Mouse (Mus musculus): ENCODE results near the gene Wiz. TPM values are rescaled to one million over a fixed set of nuclear protein-coding genes. Genes with fewer than 3 reads are reported as not detected.

Gene Wiz
- polyA plus RNA-seq, 1 experiment from 2014 or later: 16.2 TPM

DNA sequence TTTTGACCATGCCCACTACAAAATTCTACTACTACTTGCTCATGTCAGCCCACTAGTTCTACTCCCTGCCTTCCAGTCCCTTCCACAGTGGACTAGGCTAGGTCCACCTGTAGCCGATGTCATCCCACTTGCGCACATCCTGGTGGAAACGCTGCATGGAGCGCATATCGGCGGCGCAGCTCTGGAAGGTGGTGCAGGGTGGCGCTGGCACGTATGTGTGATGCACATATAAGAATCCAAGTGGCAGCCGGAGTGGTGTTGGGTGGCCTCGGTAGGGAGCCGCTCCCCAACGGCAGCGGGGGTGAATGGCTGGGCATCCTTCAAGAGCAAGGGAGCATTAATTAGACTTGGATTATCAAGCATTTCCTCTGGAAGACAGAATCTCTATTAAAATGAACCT is 27.5 kb upstream of the Wiz start:
- Histone ChIP-seq H3K27me3 (ENCODE audit: control insufficient read depth, insufficient read depth, low read length) (peaks cover 26% of the 10 kb centered on the region), H3K27ac (ENCODE audit: low read depth, low read length) (no peak overlapping the region), H3K9ac (ENCODE audit: low read depth, low read length) (no peak overlapping the region), H3K4me3 (ENCODE audit: low read depth, low read length) (no peak overlapping the region), H3K36me3 (ENCODE audit: control insufficient read depth, insufficient read depth, low read length) (no peaks in the 10 kb centered on the region), H3K9me3 (replicated peaks; ENCODE audit: control insufficient read depth, low read length) (no peaks in the 10 kb centered on the region), H3K4me2 (no peak overlapping the region), H3K4me1 (ENCODE audit: control insufficient read depth, insufficient read depth, low read length) (no peaks in the 10 kb centered on the region)
- WGBS (ENCODE audit: insufficient replicate concordance): 86% methylated on average over 14 of the region's 14 CpGs
- no peak for ATAC-seq (replicated peaks; ENCODE audit: insufficient number of reproducible peaks, low FRiP score, low TSS enrichment)

DNA sequence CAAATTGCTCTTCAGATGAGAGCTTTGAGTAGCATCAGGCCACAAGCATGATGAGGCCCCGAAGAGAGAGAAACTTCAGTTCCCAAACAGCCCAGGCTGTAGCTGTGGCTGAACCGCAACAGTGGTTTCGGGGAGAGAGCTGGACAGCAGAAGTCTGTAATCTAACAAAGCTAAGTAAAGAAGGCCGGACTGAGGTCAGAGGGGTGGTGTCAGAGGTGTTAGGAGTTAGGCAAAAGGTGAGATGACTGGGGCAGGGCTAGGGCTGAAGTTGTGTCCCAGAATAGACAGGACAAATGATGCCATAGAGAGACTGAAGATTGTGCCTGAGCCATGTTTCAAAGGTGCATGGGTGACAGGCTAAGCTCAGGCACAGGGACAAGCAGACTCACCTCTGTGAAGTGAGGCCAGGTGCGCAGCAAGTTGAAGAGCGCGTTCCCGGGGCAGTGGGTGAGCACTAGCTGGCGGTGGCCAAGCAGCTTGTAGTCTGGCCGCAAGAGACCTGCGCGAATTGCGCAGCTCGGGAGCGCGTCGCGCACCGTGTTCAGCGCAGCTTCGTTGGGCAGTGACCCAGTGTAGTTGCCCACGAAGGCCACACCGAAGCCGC is 26.3 kb upstream of the Wiz start:
- ATAC-seq (replicated peaks; ENCODE audit: insufficient number of reproducible peaks, low FRiP score, low TSS enrichment): no peak
- Histone ChIP-seq H3K4me2 (peak overlapping the region; percentile 43), H3K4me3 (ENCODE audit: low read depth, low read length) (no peak overlapping the region), H3K27me3 (ENCODE audit: control insufficient read depth, insufficient read depth, low read length) (peaks cover 26% of the 10 kb centered on the region), H3K27ac (ENCODE audit: low read depth, low read length) (no peak overlapping the region), H3K4me1 (ENCODE audit: control insufficient read depth, insufficient read depth, low read length) (no peaks in the 10 kb centered on the region), H3K9ac (ENCODE audit: low read depth, low read length) (no peak overlapping the region), H3K36me3 (ENCODE audit: control insufficient read depth, insufficient read depth, low read length) (no peaks in the 10 kb centered on the region), H3K9me3 (replicated peaks; ENCODE audit: control insufficient read depth, low read length) (no peaks in the 10 kb centered on the region)
- 24% methylated on average over 24 of the region's 24 CpGs for WGBS (ENCODE audit: insufficient replicate concordance)

DNA sequence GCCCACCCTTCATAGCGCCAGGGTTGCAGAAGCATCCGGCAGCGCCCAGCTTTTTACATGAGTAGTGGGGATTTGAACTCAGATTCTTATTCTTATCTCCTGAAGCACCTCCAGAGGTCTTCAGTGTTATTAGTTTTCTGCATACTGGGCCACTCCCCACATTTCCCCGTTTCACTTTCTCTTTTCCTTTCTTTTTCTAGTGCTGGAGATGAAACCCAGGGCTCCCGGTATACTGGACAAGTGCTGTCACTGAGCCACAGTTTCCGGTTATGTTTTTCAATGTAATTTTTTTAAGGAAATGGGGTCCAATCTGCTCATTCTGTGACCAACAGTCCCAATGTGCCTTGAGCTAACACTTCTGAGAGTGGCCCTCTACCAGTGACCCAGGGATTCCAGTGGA is 22.7 kb upstream of the Wiz start:
- H3K9ac ChIP-seq (ENCODE audit: low read depth, low read length): no peak overlapping the region
- no peak overlapping the region for H3K27ac ChIP-seq (ENCODE audit: low read depth, low read length)
- ATAC-seq (replicated peaks; ENCODE audit: insufficient number of reproducible peaks, low FRiP score, low TSS enrichment): no peak
- WGBS (ENCODE audit: insufficient replicate concordance): 82% methylated on average over 6 of the region's 6 CpGs
- no peak overlapping the region for H3K4me3 ChIP-seq (ENCODE audit: low read depth, low read length)
- no peaks in the 10 kb centered on the region for H3K36me3 ChIP-seq (ENCODE audit: control insufficient read depth, insufficient read depth, low read length)
- H3K9me3 ChIP-seq (replicated peaks; ENCODE audit: control insufficient read depth, low read length): no peaks in the 10 kb centered on the region
- H3K27me3 ChIP-seq (ENCODE audit: control insufficient read depth, insufficient read depth, low read length): peaks cover 26% of the 10 kb centered on the region
- H3K4me2 ChIP-seq: no peak overlapping the region
- no peaks in the 10 kb centered on the region for H3K4me1 ChIP-seq (ENCODE audit: control insufficient read depth, insufficient read depth, low read length)

DNA sequence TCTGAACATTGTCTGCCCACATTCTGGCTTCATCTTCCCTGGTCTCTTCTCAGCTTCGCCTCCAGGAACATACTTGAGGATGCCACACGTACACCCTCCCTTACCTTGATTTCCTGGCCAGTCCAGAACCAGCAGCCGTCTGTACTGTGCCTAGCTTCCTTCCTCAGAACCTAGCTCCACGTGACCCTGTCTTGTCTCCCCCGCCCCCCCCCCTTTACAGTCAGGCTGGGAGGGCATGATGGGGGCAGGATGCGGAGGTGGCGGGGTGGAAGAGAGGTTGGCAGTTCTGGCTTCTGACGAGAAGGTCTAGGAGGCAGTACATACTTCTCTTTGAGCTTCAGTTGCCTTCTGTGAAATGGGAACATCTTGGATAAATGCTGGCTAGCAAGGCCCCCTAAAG is 14.2 kb upstream of the Wiz start, which contains the start of gene Rasal3:
Rasal3 (minus strand) TSS at position 167 of the 400 bp plus-strand sequence.
- ATAC-seq (replicated peaks; ENCODE audit: insufficient number of reproducible peaks, low FRiP score, low TSS enrichment): no peak
- Histone ChIP-seq H3K4me2 (no peak within 1 kb of the TSS), H3K27ac (ENCODE audit: low read depth, low read length) (no peak within 1 kb of the TSS), H3K36me3 (ENCODE audit: control insufficient read depth, insufficient read depth, low read length) (no peaks in the 10 kb centered on the region), H3K27me3 (ENCODE audit: control insufficient read depth, insufficient read depth, low read length) (peaks cover 13% of the 10 kb centered on the region), H3K4me1 (ENCODE audit: control insufficient read depth, insufficient read depth, low read length) (no peaks in the 10 kb centered on the region), H3K9me3 (replicated peaks; ENCODE audit: control insufficient read depth, low read length) (no peaks in the 10 kb centered on the region), H3K4me3 (ENCODE audit: low read depth, low read length) (no peak within 1 kb of the TSS), H3K9ac (ENCODE audit: low read depth, low read length) (no peak within 1 kb of the TSS)
- 72% methylated on average over 8 of the region's 8 CpGs for WGBS (ENCODE audit: insufficient replicate concordance)

DNA sequence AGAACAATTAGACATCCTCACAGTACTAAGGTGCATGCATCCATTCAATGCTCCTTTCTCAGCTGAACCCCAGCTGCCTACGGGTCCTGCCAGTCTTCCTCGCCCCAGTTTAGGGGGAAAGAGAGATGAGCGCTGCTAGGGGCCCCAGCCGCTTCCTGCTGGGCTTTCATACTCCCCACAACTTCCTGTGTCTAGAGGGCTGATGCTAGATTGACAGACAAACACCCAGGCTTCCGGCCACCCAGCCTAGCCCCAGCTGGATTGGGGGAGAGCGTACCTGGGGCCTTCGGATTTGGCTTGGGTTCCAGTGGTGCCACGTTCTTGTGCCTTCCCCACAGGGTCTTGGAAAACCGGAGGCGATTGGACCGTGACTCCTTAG is 13.5 kb upstream of the Wiz start:
- Histone ChIP-seq H3K4me2 (no peak overlapping the region), H3K9ac (ENCODE audit: low read depth, low read length) (no peak overlapping the region), H3K4me1 (ENCODE audit: control insufficient read depth, insufficient read depth, low read length) (no peaks in the 10 kb centered on the region), H3K9me3 (replicated peaks; ENCODE audit: control insufficient read depth, low read length) (no peaks in the 10 kb centered on the region), H3K36me3 (ENCODE audit: control insufficient read depth, insufficient read depth, low read length) (no peaks in the 10 kb centered on the region), H3K27ac (ENCODE audit: low read depth, low read length) (no peak overlapping the region), H3K27me3 (ENCODE audit: control insufficient read depth, insufficient read depth, low read length) (peaks cover 19% of the 10 kb centered on the region), H3K4me3 (ENCODE audit: low read depth, low read length) (no peak overlapping the region)
- ATAC-seq (replicated peaks; ENCODE audit: insufficient number of reproducible peaks, low FRiP score, low TSS enrichment): no peak
- WGBS (ENCODE audit: insufficient replicate concordance): 63% methylated on average over 11 of the region's 11 CpGs

DNA sequence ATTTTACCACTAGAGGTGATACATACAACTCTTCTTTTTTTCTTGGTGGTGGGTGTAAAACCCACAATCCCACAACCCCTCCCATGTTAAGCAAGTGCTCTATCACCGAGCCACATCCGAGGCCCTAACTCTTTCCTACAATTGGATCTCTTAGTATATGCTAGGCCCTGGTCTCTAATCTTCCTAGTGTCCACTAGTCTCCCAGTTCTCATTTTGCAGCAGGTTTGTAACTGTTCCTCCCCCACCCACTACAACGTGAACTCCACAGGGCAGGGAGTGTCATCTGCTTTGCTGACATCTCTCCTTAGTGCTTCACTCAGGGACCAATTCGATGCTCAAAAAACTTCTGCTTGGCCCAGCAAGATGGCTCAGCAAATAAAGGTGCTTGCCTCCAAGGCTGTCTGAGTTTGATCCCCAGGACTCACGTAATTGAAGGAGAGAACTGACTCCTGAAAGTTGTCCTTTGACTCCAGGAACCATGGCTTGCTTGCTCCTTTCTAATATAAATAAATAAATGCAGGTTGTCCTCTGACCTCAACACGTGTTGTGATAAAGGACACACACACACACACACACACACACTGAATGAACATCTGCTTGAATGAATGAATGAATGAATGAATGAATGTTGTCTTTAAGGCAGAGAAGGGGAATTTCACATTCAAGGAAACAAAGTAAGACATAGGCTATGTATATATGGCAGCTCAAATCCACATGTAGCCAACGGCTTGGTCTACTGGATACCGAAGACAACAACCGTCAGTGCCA is 13.0 kb upstream of the Wiz start:
- H3K27me3 ChIP-seq (ENCODE audit: control insufficient read depth, insufficient read depth, low read length): peaks cover 24% of the 10 kb centered on the region
- no peaks in the 10 kb centered on the region for H3K4me1 ChIP-seq (ENCODE audit: control insufficient read depth, insufficient read depth, low read length)
- H3K4me2 ChIP-seq: no peak overlapping the region
- no peaks in the 10 kb centered on the region for H3K36me3 ChIP-seq (ENCODE audit: control insufficient read depth, insufficient read depth, low read length)
- 76% methylated on average over 9 of the region's 9 CpGs for WGBS (ENCODE audit: insufficient replicate concordance)
- H3K9ac ChIP-seq (ENCODE audit: low read depth, low read length): no peak overlapping the region
- ATAC-seq (replicated peaks; ENCODE audit: insufficient number of reproducible peaks, low FRiP score, low TSS enrichment): no peak
- no peak overlapping the region for H3K27ac ChIP-seq (ENCODE audit: low read depth, low read length)
- H3K4me3 ChIP-seq (ENCODE audit: low read depth, low read length): no peak overlapping the region
- H3K9me3 ChIP-seq (replicated peaks; ENCODE audit: control insufficient read depth, low read length): no peaks in the 10 kb centered on the region

DNA sequence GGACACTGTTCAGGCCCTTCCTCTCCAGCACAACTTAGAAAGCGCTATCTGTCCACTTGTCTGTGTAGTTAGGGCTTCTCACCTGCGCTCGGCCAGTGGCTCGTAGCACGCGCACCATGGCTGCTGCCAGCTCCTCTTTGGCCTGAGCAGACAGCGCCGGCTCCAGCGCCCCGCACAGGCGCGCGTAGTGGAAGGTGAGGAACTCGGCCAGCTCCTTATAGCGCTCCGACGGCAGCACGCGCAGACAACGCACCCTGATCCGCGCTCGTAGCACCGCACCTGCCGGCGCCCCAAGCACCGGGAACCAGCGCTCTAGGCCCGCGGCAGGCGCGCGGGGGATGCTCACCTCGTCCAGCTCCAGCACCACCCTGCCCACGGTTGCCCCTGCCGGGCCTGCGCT is 7.0 kb upstream of the Wiz start:
- Histone ChIP-seq H3K4me1 (ENCODE audit: control insufficient read depth, insufficient read depth, low read length) (0 out of 2 replicates have a peak, but pooled peaks cover 3% of the 10 kb centered on the region), H3K27ac (ENCODE audit: low read depth, low read length) (no peak overlapping the region), H3K27me3 (ENCODE audit: control insufficient read depth, insufficient read depth, low read length) (peaks cover 76% of the 10 kb centered on the region), H3K9ac (ENCODE audit: low read depth, low read length) (no peak overlapping the region), H3K9me3 (replicated peaks; ENCODE audit: control insufficient read depth, low read length) (no peaks in the 10 kb centered on the region), H3K4me2 (peak overlapping the region; percentile 55), H3K4me3 (ENCODE audit: low read depth, low read length) (peak overlapping the region; percentile 18), H3K36me3 (ENCODE audit: control insufficient read depth, insufficient read depth, low read length) (no peaks in the 10 kb centered on the region)
- 6% methylated on average over 34 of the region's 37 CpGs for WGBS (ENCODE audit: insufficient replicate concordance)
- no peak for ATAC-seq (replicated peaks; ENCODE audit: insufficient number of reproducible peaks, low FRiP score, low TSS enrichment)

DNA sequence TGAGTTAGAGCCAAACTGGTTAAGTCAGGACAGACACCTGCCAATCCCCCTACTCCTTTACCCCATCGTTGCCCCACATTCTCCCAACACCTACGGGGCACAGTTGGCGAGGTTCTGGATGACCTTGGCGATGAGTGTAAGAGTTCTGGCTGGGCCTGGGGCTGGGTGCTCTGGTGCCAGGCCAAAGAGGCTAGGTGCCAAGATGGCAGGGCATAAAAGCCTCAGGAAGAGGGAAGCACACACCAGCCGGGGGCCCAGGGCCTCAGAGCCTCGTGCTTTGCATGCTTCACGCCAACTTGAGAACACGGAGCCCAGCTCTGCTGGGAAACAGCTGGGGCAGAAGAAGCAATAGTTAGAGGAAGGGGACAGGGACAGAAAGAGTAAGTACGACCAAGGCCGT is 4.7 kb upstream of the Wiz start:
- Histone ChIP-seq H3K9ac (ENCODE audit: low read depth, low read length) (no peak overlapping the region), H3K27me3 (ENCODE audit: control insufficient read depth, insufficient read depth, low read length) (peaks cover 69% of the 10 kb centered on the region), H3K4me1 (ENCODE audit: control insufficient read depth, insufficient read depth, low read length) (0 out of 2 replicates have a peak, but pooled peaks cover 6% of the 10 kb centered on the region), H3K27ac (ENCODE audit: low read depth, low read length) (no peak overlapping the region), H3K36me3 (ENCODE audit: control insufficient read depth, insufficient read depth, low read length) (no peaks in the 10 kb centered on the region), H3K4me3 (ENCODE audit: low read depth, low read length) (no peak overlapping the region), H3K9me3 (replicated peaks; ENCODE audit: control insufficient read depth, low read length) (no peaks in the 10 kb centered on the region), H3K4me2 (no peak overlapping the region)
- WGBS (ENCODE audit: insufficient replicate concordance): 85% methylated on average over 10 of the region's 10 CpGs
- no peak for ATAC-seq (replicated peaks; ENCODE audit: insufficient number of reproducible peaks, low FRiP score, low TSS enrichment)

All from heart, embryonic 11.5 days (tissue).